Mouse (Mus musculus) G1E (cell line): ENCODE data around the gene Smad3. TPM values are rescaled to one million over a fixed set of nuclear protein-coding genes. Genes with fewer than 3 reads are reported as not detected.

Source experiments
- ATAC-seq: 2 replicates; pipeline ENCODE4 v1.8.0; 2016; ENCODE audit warnings: mild to moderate bottlenecking; ENCODE audit not compliant: insufficient number of reproducible peaks, poor library complexity, low FRiP score, severe bottlenecking; ENCODE audit errors: extremely low read depth
- DNase-seq: peaks from one replicate; pipeline ENCODE4 v3.0.0; 2012; ENCODE audit warnings: low spot score
- H3K27me3 ChIP-seq: 2 replicates; pipeline ENCODE4 v1.6.1; 2012; ENCODE audit warnings: mild to moderate bottlenecking, low read length, inconsistent platforms; ENCODE audit not compliant: insufficient read depth
- H3K36me3 ChIP-seq: replicated peaks from 2 replicates; pipeline ENCODE3; 2012; ENCODE audit warnings: mild to moderate bottlenecking, inconsistent platforms
- H3K4me1 ChIP-seq: 2 replicates; pipeline ENCODE4 v1.6.1; 2012; ENCODE audit warnings: low read depth, low read length, inconsistent platforms, mixed read lengths; ENCODE audit not compliant: insufficient read depth
- H3K4me3 ChIP-seq: 2 replicates; pipeline ENCODE4 v1.5.1; 2012; ENCODE audit warnings: low read depth, mild to moderate bottlenecking, inconsistent platforms, low read length, moderate library complexity, mixed read lengths
- H3K9me3 ChIP-seq: replicated peaks from 2 replicates; pipeline ENCODE4 v1.6.1; 2012; ENCODE audit warnings: inconsistent platforms
- CTCF ChIP-seq: IDR thresholded peaks from 2 replicates; pipeline ENCODE4 v1.5.1; 2012; ENCODE audit warnings: low read depth, low read length, inconsistent platforms, mixed read lengths
- GATA1 ChIP-seq: IDR thresholded peaks from 2 replicates; pipeline ENCODE4 v1.6.1; 2012; ENCODE audit warnings: borderline replicate concordance, low read length, inconsistent platforms, mixed read lengths
- GATA2 ChIP-seq: IDR thresholded peaks from 2 replicates; pipeline ENCODE4 v1.6.1; 2012; ENCODE audit warnings: low read depth, low read length, inconsistent platforms, borderline replicate concordance
- POLR2AphosphoS5 ChIP-seq: IDR thresholded peaks from 2 replicates; pipeline ENCODE4 v1.6.1; 2012; ENCODE audit warnings: low read depth, low read length, inconsistent platforms; ENCODE audit not compliant: insufficient replicate concordance
- TAL1 ChIP-seq: conservative IDR thresholded peaks from 2 replicates; pipeline ENCODE4 v1.6.1; 2012; ENCODE audit warnings: low read depth, low read length, inconsistent platforms, mixed read lengths
- polyA plus RNA-seq: library from polyadenylated mRNA; stranded (reverse); fragments of >175 nt; gene quantifications from 2 replicates; pipeline ENCODE4 v1.2.3, GENCODE M21; 2012
- total RNA-seq, 2 experiments: library from RNA; stranded (forward) in 1 of 2; stranded (reverse) in 1 of 2; fragments of 200-1000 nt in 1 of 2; fragments of >200 nt in 1 of 2; fragmentation: Nextera tagmentation in 1 of 2; gene quantifications; 2 replicates each; pipeline ENCODE4 v1.2.3; 2014 to 2017

Smad3 gene
- total and polyA plus RNA-seq, 3 experiments: 0.87 to 4.8 (median 1.2) TPM

DNA sequence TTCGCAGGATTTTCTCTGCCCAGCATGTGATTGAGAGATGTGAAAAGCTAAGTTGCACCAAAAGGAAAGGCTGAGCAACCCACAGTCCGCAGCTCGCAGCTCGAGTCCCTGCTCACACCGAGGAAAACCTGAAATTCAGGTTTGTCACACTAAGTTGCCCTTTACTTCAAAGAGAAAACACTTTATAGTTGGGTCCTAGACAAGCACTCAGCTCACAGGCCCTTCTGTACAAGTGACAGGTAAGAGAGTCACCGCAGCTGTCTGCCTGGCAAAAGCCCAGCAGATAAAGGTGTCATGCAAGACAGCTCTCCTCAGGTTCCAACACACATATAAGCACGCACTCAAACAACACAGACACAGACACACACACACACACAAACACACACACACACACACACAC is 5.2 kb downstream of the Smad3 start:
- Histone ChIP-seq H3K4me3 (no peak overlapping the region), H3K9me3 (no peaks in the 10 kb centered on the region), H3K27me3 (peaks cover 16% of the 10 kb centered on the region; the same call in 1 of the 2 replicates), H3K36me3 (no peaks in the 10 kb centered on the region), H3K4me1 (no peaks in the 10 kb centered on the region)
- no peak for DNase-seq
- no peak for ATAC-seq
- TF ChIP-seq POLR2AphosphoS5 (no peak), TAL1 (no peak), CTCF (no peak), GATA1 (no peak), GATA2 (no peak)

- H3K4me3 ChIP-seq: no peak overlapping the region
- H3K4me1 ChIP-seq: no peaks in the 10 kb centered on the region
- no peaks in the 10 kb centered on the region for H3K36me3 ChIP-seq
- no peaks in the 10 kb centered on the region for H3K9me3 ChIP-seq
- DNase-seq: no peak
- TF ChIP-seq TAL1 (no peak), CTCF (no peak), GATA1 (no peak), POLR2AphosphoS5 (no peak), GATA2 (no peak)
- ATAC-seq: no peak
- H3K27me3 ChIP-seq: peaks cover 6% of the 10 kb centered on the region; the same call in 1 of the 2 replicates
These were observed 6.5 kb downstream of the Smad3 start for GRCm38 (mm10) chr9:63751325-63751724.

- no peaks in the 10 kb centered on the region for H3K9me3 ChIP-seq
- peaks cover 6% of the 10 kb centered on the region; the same call in 1 of the 2 replicates for H3K27me3 ChIP-seq
- ATAC-seq (no peak), DNase-seq (no peak)
- H3K4me3 ChIP-seq: no peak overlapping the region
- TF ChIP-seq POLR2AphosphoS5 (no peak), GATA2 (no peak), GATA1 (no peak), TAL1 (no peak)
- H3K4me1 ChIP-seq: no peaks in the 10 kb centered on the region
- H3K36me3 ChIP-seq: no peaks in the 10 kb centered on the region
These were observed 7.3 kb downstream of the Smad3 start for GRCm38 (mm10) chr9:63750360-63750974.

DNA sequence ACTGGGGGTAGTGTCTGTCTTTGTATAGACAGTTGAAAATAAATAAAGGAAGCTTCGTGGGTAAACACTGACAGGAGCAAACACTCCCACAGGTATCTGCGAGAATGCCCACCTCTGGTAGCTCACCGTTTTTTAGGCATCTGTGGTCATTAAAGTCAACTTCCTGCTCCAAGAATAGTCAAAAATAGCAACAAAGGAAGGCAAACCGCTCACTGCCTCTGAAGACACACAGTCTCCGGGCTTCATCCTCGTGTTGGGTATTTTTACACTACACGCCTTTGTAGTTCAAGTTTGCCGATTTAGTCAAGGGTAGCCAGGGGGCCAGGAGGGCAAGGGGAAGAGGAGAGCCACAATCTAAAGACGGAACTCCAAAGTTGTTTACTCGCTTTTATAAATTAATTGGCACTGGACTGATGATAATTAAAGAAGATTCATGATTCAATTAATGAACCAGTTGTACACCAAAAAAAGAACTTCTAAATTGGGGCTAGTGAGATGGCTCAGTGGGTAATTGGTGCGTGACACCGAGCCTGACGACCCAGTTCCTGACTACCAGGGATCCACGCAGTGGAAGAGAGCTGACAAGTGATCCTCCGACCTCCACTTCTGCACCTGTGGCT is 8.4 kb downstream of the Smad3 start:
- DNase-seq (no peak), ATAC-seq (no peak)
- H3K27me3 ChIP-seq: peaks cover 3% of the 10 kb centered on the region; the same call in 1 of the 2 replicates
- H3K9me3 ChIP-seq: no peaks in the 10 kb centered on the region
- TF ChIP-seq GATA1: no peak
- no peak for TF ChIP-seq TAL1
- no peak for TF ChIP-seq GATA2
- TF ChIP-seq POLR2AphosphoS5: no peak
- TF ChIP-seq CTCF: no peak
- H3K4me3 ChIP-seq: no peak overlapping the region
- H3K36me3 ChIP-seq: no peaks in the 10 kb centered on the region
- H3K4me1 ChIP-seq: no peaks in the 10 kb centered on the region

- Histone ChIP-seq H3K27me3 (peaks cover 6% of the 10 kb centered on the region; the same call in 1 of the 2 replicates), H3K9me3 (no peaks in the 10 kb centered on the region), H3K4me3 (no peak overlapping the region), H3K4me1 (no peaks in the 10 kb centered on the region), H3K36me3 (no peaks in the 10 kb centered on the region)
- TF ChIP-seq POLR2AphosphoS5 (no peak), TAL1 (no peak), GATA1 (no peak)
- DNase-seq: no peak
- no peak for ATAC-seq
These were observed 10.0 kb downstream of the Smad3 start for GRCm38 (mm10) chr9:63747645-63748295.

DNA sequence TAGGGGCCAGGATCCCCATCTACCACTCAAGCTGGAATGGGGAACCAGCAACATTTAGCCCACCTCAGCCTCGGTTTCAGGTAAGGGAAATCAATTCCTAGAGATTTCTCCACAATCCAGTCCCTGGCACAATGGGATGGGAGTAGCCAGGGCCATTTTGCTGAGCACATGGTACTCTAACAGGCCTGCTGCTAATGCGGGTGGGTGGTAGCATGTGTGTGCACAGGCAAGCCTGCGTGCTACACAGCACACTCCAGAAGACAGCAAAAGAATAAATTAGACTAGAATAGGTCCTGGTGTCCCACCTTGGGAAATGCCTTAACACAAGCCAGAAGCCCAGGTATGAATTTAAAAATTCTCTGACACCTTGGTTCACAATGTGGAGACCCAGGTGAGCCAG is 10.8 kb downstream of the Smad3 start:
- no peak overlapping the region for H3K4me3 ChIP-seq
- no peaks in the 10 kb centered on the region for H3K9me3 ChIP-seq
- TF ChIP-seq GATA1: no peak
- no peak for TF ChIP-seq POLR2AphosphoS5
- no peak for TF ChIP-seq GATA2
- no peak for TF ChIP-seq TAL1
- no peak for TF ChIP-seq CTCF
- H3K36me3 ChIP-seq: no peaks in the 10 kb centered on the region
- no peaks in the 10 kb centered on the region for H3K4me1 ChIP-seq
- ATAC-seq: no peak
- DNase-seq: no peak
- peaks cover 6% of the 10 kb centered on the region; the same call in 1 of the 2 replicates for H3K27me3 ChIP-seq
